Mouse (Mus musculus) lung, adult 18-20 months (tissue): ENCODE data around the gene Atg5.

ENCODE experiments used
- DNase-seq, 2 experiments: peaks; one replicate each; pipeline ENCODE4 v3.0.0; 2022; ENCODE audit warnings: mixed read lengths in 2 of 2

Atg5 gene

DNA sequence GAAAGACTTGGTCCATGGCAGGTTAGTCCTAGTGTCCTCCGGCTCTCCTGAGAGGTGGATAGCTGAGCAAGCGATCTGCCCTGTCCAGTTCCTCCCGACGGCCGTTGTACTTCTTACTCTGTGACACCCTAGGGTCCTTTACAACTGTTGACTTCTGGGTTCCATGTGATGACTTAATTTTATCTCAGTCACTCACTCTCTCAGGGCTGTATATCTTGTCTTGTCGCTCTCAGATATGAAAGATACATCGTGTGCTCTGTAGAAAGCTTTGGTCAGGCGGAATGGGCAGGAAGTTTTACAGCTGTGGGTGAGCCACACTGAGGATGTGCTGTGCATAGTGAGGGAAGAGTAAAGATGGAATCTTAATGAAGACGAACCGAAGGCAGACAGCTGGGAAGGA lies 86.2 kb downstream of the Atg5 start:
- DNase-seq: no peak

DNA sequence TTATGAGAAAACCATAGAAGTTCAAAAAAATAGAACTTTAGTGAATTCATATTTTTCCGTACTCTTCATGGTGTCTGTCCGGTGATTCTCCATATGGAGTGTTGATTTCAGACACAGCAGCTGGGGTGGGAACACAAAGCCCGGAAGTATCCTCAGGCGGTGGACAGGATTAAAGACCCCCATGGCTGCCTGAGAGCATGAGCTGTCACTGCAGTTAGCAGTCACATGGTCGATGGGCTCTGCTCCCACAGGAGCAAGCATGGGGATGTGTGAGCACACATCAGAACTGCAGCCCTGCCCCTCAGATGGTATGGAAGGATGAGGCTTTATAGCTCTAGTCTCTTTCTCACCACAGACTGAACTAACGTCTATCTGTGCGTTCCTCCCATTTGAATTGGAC lies 87.1 kb downstream of the Atg5 start:
- no peak for DNase-seq

DNA sequence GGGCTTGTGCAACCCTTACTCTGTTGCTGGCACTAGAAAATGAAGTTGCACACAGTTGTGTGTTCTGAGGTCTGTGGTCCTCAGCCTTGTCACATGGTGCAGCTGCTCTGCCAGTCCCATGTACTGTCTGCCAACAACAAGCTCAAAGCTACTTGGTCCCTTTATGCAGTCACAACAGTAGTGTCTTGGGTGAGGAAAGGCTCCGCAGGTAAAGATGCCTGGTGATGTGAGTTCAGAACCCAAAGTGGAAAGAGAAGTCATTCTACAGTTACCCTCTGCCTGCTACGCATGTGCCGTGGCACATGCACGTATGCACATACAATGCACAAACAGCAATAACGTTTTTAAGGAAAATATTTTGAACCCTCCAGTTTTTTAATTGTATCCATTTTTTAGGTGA lies 88.5 kb downstream of the Atg5 start:
- DNase-seq: no peak

GRCm38 (mm10) chr10:44357316-44357715 lies 89.2 kb downstream of the Atg5 start:
- no peak for DNase-seq

DNA sequence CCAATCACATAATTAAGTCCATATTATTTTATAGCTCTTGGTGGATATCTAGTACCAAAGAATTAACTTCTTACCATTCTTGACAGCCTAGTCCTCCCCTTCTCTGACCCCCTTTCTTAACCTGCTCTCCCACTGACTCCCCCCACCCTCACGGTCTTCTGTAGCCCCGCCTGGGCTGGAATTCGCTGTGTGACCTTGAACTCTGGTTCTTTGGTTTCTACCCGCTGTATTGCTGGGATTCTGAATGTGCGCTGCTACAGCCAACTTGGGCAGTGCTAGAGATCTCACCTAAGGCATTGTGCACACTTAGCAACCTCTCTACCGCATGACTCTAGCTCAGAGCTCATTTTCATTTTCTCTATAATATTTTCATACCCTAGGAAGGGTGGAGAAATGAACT lies 90.7 kb downstream of the Atg5 start:
- no peak for DNase-seq

- no peak for DNase-seq
These were observed 92.5 kb downstream of the Atg5 start for GRCm38 (mm10) chr10:44360632-44361031.

DNA sequence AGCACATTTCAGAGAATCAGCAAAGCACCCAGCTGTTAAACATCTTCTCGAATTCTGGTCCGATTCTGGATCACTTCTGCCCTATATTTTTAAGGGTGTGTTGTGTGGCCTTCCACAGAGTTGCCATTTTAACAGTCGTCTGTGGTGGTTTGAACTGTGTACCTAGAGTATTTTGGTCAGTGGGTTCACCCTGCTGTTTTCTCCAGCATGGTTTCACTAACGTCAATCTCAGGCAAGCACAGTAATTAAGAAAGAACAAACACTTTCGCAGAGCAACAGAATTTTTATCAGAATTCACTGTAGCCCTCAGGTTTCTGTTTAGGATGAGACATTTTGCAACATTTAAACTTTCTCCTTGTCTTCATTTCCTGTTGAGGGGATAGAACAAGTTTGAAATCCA lies 94.3 kb downstream of the Atg5 start:
- DNase-seq: no peak

GRCm38 (mm10) chr10:44362846-44363245 lies 94.7 kb downstream of the Atg5 start:
- no peak for DNase-seq

DNA sequence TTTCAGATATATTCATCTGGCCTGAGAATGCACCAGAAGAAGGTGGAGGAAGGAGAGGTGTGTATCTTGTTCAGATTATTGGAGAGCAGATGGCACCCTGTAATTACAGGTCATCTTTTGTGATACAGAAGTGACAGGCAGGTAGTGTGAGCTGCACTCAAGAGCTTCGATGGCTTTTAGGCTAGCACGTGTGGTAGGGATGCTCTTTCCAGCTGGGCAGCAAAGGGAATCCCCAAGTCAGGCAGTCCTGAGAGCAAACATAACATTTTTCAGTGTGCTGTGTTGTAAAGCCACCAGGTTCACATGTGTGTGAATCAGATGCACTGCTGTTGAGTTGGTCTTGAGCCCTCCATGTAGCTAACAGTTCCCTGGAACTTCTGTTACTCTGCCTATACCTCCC lies 98.0 kb downstream of the Atg5 start:
- DNase-seq: no peak

GRCm38 (mm10) chr10:44367043-44367442 lies 98.9 kb downstream of the Atg5 start:
- no peak for DNase-seq

- DNase-seq: no peak
These were observed 100.4 kb downstream of the Atg5 start for GRCm38 (mm10) chr10:44368596-44368995.

- DNase-seq: no peak
These were observed 102.5 kb downstream of the Atg5 start for GRCm38 (mm10) chr10:44370666-44371065.

DNA sequence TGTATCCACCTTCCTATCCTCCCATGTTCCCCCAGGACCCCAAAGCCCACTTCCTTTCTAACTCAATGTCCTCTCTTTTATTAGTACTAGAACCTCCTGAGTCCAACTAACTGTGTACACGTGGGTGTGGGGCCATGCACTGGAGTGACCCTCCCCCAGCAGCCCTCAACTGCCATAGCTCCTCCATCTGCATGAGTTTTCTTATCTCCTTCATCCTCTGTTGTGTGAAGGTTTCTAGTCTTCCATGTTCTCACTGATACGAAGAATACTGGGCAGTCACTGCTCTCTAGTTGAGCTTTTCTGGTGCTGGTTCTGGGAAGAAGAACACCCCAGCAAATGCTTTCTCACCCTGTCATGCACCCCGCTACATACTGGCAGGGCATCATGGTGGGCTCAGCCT lies 104.1 kb downstream of the Atg5 start:
- no peak for DNase-seq

- no peak for DNase-seq
These were observed 106.5 kb downstream of the Atg5 start for GRCm38 (mm10) chr10:44374678-44375077.

- no peak for DNase-seq
These were observed 107.3 kb downstream of the Atg5 start for GRCm38 (mm10) chr10:44375501-44375900.

GRCm38 (mm10) chr10:44377821-44378220 lies 109.7 kb downstream of the Atg5 start:
- DNase-seq: no peak

DNA sequence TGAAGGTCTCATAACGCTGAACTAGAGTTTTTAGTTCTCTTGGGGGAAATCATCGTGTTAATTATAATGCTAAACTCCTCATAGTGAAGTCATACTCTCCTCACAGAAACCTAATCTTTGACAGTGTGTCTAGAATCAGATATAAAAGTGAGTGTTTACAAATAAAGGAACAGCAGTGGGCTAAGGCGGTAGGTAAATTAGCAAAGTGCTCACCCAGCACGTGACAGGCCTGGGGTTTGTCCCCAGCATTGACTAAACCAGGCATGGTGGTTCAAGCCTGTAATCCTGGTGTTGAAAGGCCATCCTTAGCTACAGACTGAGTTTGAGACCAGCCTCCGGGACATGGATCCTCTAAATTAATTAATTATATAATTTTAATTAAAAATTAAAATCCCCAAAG lies 110.2 kb downstream of the Atg5 start:
- DNase-seq: no peak

GRCm38 (mm10) chr10:44380476-44381208 lies 112.5 kb downstream of the Atg5 start:
- DNase-seq: peak; percentile 74 to 78

GRCm38 (mm10) chr10:44381397-44381796 lies 113.2 kb downstream of the Atg5 start:
- DNase-seq: peak; percentile 52 to 55

GRCm38 (mm10) chr10:44381948-44382347 lies 113.8 kb downstream of the Atg5 start:
- DNase-seq: no peak

DNA sequence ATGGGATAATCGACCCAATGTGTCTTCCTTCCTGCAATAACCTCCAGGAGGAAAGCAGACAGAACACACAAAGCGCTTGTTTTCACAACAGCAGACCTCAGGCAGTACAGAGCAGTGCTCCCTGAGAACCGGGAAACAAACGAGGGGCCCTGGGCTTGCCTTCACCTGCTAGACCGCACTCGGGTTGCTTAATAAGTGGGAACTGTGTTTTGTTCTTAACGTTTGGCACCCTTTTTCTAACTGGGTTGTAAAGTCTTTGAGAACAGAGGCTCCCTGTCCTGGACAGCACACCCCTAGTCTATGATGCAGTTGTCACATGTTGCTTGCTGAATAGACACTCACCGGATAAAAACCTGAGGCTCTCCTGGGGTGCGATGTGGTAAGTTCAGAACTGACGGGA lies 115.1 kb downstream of the Atg5 start:
- DNase-seq: no peak

DNA sequence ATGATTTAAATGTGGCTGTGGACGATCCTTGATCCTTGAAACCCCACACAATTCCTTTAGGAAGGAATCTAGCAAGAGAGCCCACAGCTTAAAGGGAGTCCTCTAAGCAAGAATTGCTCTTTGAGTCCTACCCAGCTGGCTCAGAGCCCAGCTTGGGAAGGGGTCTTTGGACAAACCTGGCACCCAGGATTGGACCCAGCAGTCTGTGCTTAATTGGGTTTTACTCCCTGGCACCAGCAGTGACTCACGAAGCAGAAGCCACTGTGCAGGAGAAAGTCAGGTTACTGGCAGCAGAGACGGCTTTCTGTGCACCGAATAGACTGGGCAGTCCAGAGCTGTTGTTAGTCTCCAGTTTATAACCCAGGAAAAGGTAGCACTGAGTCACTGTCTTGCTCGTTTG lies 117.1 kb downstream of the Atg5 start:
- DNase-seq: no peak

GRCm38 (mm10) chr10:44388706-44389233 lies 120.6 kb downstream of the Atg5 start:
- DNase-seq: no peak

- DNase-seq: no peak
These were observed 122.1 kb downstream of the Atg5 start for GRCm38 (mm10) chr10:44390286-44390685.
